Mouse (Mus musculus) embryonic facial prominence, embryonic 13.5 days (tissue): ENCODE results near the gene Apba1. TPM values are rescaled to one million over a fixed set of nuclear protein-coding genes. Genes with fewer than 3 reads are reported as not detected.
A peak's percentile ranks its signal among the peaks of the same experiment; 100 is the strongest.

ENCODE experiments used
- ATAC-seq: fragments of 200-750 bp; cut with Nextera tagmentation; 2 replicates; pipeline ENCODE4 v1.8.0; 2017; ENCODE audit warnings: low read depth; ENCODE audit not compliant: insufficient number of reproducible peaks, insufficient read depth, low FRiP score, low TSS enrichment
- H3K27ac ChIP-seq: fragments of 300-500 bp; sonication (generic); 2 replicates; pipeline ENCODE4 v1.5.1; 2015; ENCODE audit warnings: moderate library complexity, mild to moderate bottlenecking, inconsistent platforms
- H3K27me3 ChIP-seq: fragments of 300-500 bp; sonication (generic); 2 replicates; pipeline ENCODE4 v1.6.1; 2015; ENCODE audit warnings: mild to moderate bottlenecking, inconsistent platforms
- H3K36me3 ChIP-seq: fragments of 300-500 bp; sonication (generic); 2 replicates; pipeline ENCODE4 v1.6.1; 2015; ENCODE audit warnings: mild to moderate bottlenecking, inconsistent platforms
- H3K4me1 ChIP-seq: fragments of 300-500 bp; sonication (generic); 2 replicates; pipeline ENCODE4 v1.6.1; 2015; ENCODE audit warnings: inconsistent platforms
- H3K4me2 ChIP-seq: fragments of 300-500 bp; sonication (generic); 2 replicates; pipeline ENCODE4 v1.6.1; 2015; ENCODE audit warnings: moderate library complexity, mild to moderate bottlenecking, inconsistent platforms
- H3K4me3 ChIP-seq: fragments of 300-500 bp; sonication (generic); 2 replicates; pipeline ENCODE4 v1.5.1; 2015; ENCODE audit warnings: mild to moderate bottlenecking, inconsistent platforms
- H3K9ac ChIP-seq: fragments of 300-500 bp; sonication (generic); 2 replicates; pipeline ENCODE4 v1.6.1; 2015; ENCODE audit warnings: mild to moderate bottlenecking, inconsistent platforms
- H3K9me3 ChIP-seq: fragments of 300-500 bp; sonication (generic); 2 replicates; pipeline ENCODE4 v1.6.1; 2016; ENCODE audit warnings: inconsistent platforms
- WGBS: fragments of 180-500 bp; shearing (Covaris S2); methylation state at CpG from one replicate; pipeline ENCODE4 v1.1.7; 2015; ENCODE audit warnings: mixed read lengths; 5-methylcytosine and 5-hydroxymethylcytosine counted together
- polyA plus RNA-seq: library from polyadenylated mRNA; unstranded; fragments of >200 nt; fragmentation: Nextera tagmentation; extraction: Ambion mirVana; gene quantifications from 2 replicates; pipeline ENCODE4 v1.2.1, GENCODE M21; 2015

Gene Apba1
- polyA plus RNA-seq, 1 experiment from 2014 or later: 0.94 TPM

DNA sequence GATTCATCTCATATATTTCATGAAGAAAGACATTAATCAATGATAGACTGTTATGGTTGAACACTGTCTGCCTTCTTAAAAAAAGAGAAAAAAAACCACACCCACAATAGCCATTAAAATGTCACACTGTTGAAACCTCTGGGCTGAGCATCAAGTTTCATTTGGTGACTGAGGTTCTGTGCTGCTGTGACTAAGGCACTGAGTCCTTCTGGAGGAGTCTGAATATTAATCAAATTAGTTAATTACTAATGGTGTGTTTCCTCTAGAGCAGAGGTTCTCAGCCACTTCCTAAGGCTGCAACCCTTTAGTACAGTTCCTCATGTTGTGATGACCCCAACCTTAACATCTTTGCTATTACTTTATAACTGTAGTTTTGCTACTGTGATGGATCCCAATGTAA, 20.4 kb downstream of the Apba1 start:
- no peak overlapping the region for H3K4me3 ChIP-seq
- no peak overlapping the region for H3K27ac ChIP-seq
- no peak overlapping the region for H3K4me2 ChIP-seq
- no peak for ATAC-seq
- no peaks in the 10 kb centered on the region for H3K36me3 ChIP-seq
- no peaks in the 10 kb centered on the region for H3K27me3 ChIP-seq
- no peaks in the 10 kb centered on the region for H3K9me3 ChIP-seq
- 0 out of 2 replicates have a peak, but pooled peaks cover 4% of the 10 kb centered on the region for H3K4me1 ChIP-seq
- H3K9ac ChIP-seq: no peak overlapping the region

DNA sequence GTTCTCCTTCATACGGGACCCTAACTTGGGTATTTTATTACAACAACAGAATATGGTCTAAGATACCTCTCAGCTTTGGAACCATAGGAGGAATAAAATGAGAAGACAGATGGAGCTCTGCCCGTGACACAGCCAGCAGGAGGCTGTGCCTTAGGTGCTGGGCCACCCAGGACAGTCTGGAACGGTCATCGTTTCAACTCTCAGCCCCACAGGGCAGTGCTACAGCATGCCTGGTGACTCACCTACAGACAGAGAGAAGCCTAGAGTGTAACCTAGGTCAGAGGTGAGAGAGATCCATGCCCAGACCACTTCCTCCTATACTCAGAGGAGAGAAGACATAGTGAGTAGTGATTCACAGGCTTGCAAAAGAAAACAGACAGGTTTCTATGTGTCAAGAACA, 21.4 kb downstream of the Apba1 start:
- H3K36me3 ChIP-seq: no peaks in the 10 kb centered on the region
- WGBS: 84% methylated on average over 4 of the region's 4 CpGs
- no peaks in the 10 kb centered on the region for H3K27me3 ChIP-seq
- no peak overlapping the region for H3K9ac ChIP-seq
- no peak for ATAC-seq
- no peaks in the 10 kb centered on the region for H3K9me3 ChIP-seq
- H3K4me2 ChIP-seq: no peak overlapping the region
- H3K4me1 ChIP-seq: 0 out of 2 replicates have a peak, but pooled peaks cover 4% of the 10 kb centered on the region
- H3K27ac ChIP-seq: no peak overlapping the region
- no peak overlapping the region for H3K4me3 ChIP-seq

DNA sequence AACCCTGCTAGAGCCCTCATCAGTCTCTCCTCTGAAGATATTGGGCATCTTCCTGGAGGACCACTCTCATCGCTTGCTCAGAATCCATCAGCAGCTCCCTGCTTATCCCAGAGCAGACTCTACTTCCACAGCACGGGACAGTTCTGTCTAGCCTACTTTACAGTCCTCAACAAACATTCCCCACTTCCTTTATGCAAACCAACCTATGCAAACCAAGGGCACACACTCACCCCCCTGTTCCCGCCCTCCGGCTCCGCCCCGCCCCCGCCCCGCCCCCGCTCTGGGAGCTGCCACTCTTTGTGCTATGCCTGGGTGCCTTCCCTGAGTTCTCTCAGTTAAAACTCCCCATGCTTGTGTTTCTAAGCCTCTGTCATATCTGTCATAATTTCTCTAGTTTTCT, 23.3 kb downstream of the Apba1 start:
- Histone ChIP-seq H3K27ac (no peak overlapping the region), H3K36me3 (no peaks in the 10 kb centered on the region), H3K9me3 (no peaks in the 10 kb centered on the region), H3K9ac (no peak overlapping the region), H3K4me1 (0 out of 2 replicates have a peak, but pooled peaks cover 4% of the 10 kb centered on the region), H3K4me3 (no peak overlapping the region), H3K4me2 (peak overlapping the region; percentile 43), H3K27me3 (no peaks in the 10 kb centered on the region)
- no peak for ATAC-seq
- WGBS: 10% methylated on average over 9 of the region's 9 CpGs

DNA sequence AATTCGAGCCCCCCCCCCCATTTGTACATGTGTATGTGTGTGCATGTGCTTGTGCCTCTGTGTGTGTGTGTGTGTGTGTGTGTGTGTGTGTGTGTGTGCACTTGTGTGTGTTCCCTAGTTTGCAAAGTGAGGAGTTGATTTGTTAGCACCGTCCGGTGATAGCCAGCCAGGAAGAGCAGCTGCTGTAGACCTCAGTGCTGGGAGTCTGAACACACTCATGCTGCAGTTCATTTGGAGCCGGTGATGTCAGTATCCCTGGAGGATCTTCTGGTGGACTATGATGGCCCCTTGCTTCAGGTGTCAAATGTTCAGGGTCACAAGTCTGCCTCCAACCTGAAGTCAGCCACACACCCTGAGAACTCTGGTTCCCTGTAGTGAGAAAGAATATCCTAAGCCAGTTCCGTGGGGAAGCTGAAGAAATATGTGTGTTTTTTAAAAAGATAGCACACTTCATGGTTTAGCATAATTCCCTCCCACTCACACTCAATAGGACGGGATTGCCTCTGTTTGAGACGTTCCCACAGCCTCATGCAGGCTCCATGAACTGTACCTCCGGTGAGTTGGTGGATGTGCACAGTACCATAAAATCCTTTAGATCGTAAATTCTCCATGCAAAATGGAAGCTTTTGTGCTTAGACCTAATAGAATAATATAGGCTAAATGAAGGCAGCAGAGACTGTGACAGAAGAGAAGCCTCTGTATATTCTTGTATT, 29.9 kb downstream of the Apba1 start:
- Histone ChIP-seq H3K27ac (no peak overlapping the region), H3K4me1 (no peaks in the 10 kb centered on the region), H3K27me3 (no peaks in the 10 kb centered on the region), H3K4me2 (no peak overlapping the region), H3K9me3 (no peaks in the 10 kb centered on the region), H3K9ac (no peak overlapping the region), H3K36me3 (no peaks in the 10 kb centered on the region), H3K4me3 (no peak overlapping the region)
- WGBS: 75% methylated on average over 9 of the region's 9 CpGs
- no peak for ATAC-seq

DNA sequence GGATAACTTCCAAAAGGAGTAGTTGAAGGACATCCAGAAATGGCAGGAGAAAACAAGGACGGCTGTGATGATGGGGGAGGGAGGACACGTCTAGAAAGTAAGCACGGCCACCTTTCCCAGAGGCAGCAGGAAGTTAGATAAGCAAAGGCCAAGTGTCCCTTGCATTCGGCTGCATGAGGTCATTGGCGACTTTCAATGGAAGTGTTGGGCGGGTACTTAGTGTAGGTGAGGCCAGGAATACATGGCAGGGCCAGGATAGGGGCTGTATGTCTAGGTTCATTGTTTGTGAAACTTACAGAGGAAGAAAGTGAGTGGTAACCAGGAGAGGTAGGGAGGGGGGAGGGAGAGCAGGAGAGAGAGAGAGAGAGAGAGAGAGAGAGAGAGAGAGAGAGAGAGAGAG, 33.0 kb downstream of the Apba1 start:
- Histone ChIP-seq H3K4me2 (no peak overlapping the region), H3K4me1 (no peaks in the 10 kb centered on the region), H3K27me3 (no peaks in the 10 kb centered on the region), H3K27ac (no peak overlapping the region), H3K9ac (no peak overlapping the region), H3K4me3 (no peak overlapping the region), H3K36me3 (no peaks in the 10 kb centered on the region), H3K9me3 (no peaks in the 10 kb centered on the region)
- WGBS: 73% methylated on average over 6 of the region's 6 CpGs
- ATAC-seq: no peak

DNA sequence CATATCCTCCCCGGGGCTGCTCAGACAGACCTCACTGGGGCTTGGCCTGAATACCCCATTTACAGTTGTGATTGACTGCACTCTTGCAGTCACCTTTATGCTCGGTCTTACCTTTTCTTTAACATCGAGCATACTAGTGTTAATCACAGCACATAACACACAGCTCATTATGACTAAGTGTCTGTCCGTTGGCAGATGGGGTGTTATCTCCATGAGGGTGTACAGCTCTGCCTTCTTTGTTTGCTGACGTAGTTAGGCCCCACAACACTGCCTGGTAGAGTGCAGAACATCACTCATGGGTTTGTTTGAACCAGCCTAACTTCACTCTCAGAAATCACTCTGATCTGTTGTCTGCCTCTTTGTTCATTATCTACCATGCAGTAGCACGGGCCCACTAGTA, 33.9 kb downstream of the Apba1 start:
- Histone ChIP-seq H3K4me1 (no peaks in the 10 kb centered on the region), H3K27ac (no peak overlapping the region), H3K4me3 (no peak overlapping the region), H3K9ac (no peak overlapping the region), H3K27me3 (no peaks in the 10 kb centered on the region), H3K4me2 (no peak overlapping the region), H3K9me3 (no peaks in the 10 kb centered on the region), H3K36me3 (no peaks in the 10 kb centered on the region)
- 92% methylated on average over 6 of the region's 6 CpGs for WGBS
- no peak for ATAC-seq

DNA sequence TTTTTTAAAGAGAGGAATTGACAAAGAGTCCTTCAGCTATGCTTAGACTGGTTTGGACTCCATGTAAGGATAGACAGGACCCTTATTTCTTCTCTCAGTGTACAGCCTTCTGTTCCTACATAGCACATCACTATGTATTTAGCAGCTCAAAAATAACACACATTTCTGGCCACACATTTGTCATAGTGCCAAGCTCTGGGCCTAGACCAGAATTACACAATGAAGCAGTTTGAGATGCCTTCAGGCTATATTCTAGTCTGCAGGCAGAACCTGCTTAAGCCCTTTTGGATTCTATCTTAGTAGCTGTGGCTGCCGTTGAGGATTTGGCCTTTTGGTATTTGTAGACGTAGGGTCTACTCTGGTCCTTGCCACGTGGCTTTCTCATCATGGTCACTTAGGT, 35.8 kb downstream of the Apba1 start:
- H3K4me2 ChIP-seq: no peak overlapping the region
- H3K27me3 ChIP-seq: no peaks in the 10 kb centered on the region
- no peak overlapping the region for H3K4me3 ChIP-seq
- H3K9ac ChIP-seq: no peak overlapping the region
- 67% methylated on average over 3 of the region's 3 CpGs for WGBS
- no peaks in the 10 kb centered on the region for H3K9me3 ChIP-seq
- H3K27ac ChIP-seq: no peak overlapping the region
- H3K36me3 ChIP-seq: no peaks in the 10 kb centered on the region
- H3K4me1 ChIP-seq: no peaks in the 10 kb centered on the region
- ATAC-seq: no peak

DNA sequence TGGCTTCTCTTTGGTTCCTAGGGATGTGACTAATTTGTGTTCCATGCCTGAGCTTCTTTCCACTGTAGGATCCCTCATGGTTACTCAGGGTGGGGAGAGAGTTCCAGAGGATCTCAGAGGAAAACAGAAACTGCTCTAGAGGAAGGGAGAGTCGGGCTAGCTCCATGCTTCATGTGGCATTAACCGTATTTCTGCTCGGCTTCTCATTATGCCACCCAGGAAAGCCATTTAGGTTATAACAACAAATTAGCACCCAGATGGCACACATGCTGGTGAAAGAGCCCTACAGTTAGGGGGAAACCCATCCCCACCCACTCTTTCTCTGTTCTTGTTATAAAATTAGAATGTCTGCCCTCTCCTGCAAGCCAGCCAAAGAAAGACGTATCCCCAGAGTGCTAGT, 36.5 kb downstream of the Apba1 start:
- no peak overlapping the region for H3K4me2 ChIP-seq
- no peak overlapping the region for H3K27ac ChIP-seq
- no peaks in the 10 kb centered on the region for H3K4me1 ChIP-seq
- no peaks in the 10 kb centered on the region for H3K36me3 ChIP-seq
- H3K27me3 ChIP-seq: no peaks in the 10 kb centered on the region
- no peak for ATAC-seq
- WGBS: 82% methylated on average over 4 of the region's 4 CpGs
- no peak overlapping the region for H3K4me3 ChIP-seq
- H3K9me3 ChIP-seq: no peaks in the 10 kb centered on the region
- no peak overlapping the region for H3K9ac ChIP-seq

DNA sequence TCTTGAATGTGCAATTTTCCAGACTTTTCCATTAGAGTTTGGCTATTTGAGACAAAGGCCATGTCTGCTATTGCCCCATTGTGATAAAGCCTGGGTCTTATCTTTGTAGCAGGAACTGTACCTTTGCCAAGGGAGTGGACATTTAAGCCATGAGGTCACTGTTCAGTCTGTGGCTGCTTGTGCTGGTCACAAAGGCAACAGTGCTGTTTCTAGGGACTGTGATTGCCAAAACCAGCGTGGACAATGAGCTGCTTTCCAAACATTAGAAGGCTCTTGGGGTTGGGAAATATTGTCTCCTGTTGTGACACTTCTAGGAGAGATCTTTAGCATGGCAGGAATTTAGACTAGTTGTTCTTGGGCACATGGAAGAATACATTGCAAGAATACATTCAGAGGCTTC, 42.5 kb downstream of the Apba1 start:
- Histone ChIP-seq H3K4me2 (no peak overlapping the region), H3K27me3 (no peaks in the 10 kb centered on the region), H3K4me1 (no peaks in the 10 kb centered on the region), H3K9me3 (no peaks in the 10 kb centered on the region), H3K36me3 (no peaks in the 10 kb centered on the region), H3K27ac (no peak overlapping the region), H3K9ac (no peak overlapping the region), H3K4me3 (no peak overlapping the region)
- WGBS: 83% methylated on average over 1 of the region's 1 CpGs
- no peak for ATAC-seq

DNA sequence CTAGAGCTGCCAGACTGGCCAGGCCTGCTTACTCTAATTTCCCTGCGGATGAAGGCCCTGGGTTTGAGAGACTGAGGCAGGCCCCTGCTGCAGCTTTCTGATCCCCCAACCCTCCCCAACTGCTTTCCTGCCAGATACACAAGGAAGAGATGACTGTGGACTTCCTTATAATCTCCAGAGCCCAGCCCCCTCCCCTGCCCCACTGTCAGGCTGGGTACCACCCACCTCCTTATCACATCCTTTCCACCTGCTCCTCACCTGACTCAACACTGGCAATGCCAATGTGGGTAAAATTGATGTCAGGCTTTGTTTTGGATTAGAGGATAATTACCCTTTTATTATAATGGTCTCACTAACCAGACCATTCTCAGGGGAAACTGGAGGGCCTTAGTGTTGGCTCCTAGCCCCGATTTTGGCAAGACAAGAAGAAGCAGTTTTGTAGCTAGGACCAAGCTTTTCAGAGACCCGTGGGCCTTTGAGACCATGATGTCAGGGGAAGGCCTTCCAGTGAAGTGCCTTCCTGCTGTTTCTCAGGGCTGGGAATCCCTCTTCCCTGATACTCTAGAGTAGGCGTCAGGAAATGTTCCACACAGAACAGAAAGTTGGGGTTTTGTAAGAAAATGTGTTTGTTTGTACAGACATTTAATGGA, 44.7 kb downstream of the Apba1 start:
- H3K4me2 ChIP-seq: no peak overlapping the region
- H3K9ac ChIP-seq: no peak overlapping the region
- H3K27me3 ChIP-seq: no peaks in the 10 kb centered on the region
- H3K9me3 ChIP-seq: no peaks in the 10 kb centered on the region
- H3K4me1 ChIP-seq: no peaks in the 10 kb centered on the region
- ATAC-seq: no peak
- H3K27ac ChIP-seq: no peak overlapping the region
- H3K36me3 ChIP-seq: no peaks in the 10 kb centered on the region
- no peak overlapping the region for H3K4me3 ChIP-seq
- WGBS: 73% methylated on average over 4 of the region's 4 CpGs

DNA sequence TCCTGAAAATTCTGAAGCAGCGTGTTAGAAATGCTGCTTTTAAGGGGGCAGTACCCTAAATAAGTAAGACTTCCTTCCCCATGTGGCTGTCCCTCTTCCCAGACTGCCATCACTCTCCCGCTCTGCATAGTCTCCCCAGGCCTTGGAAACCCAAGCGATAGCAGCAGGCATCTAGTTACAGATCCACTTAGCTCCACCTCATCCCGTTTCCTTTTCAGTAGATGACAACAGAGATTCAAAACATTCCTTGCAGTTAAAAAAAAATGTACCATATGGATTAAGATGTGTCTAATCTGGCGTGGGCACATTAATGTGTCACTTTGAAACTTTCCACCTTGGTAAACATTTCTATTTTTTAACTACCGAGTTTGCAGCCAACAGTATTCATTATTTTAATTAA, 48.1 kb downstream of the Apba1 start:
- ATAC-seq: no peak
- no peaks in the 10 kb centered on the region for H3K36me3 ChIP-seq
- no peak overlapping the region for H3K4me2 ChIP-seq
- no peaks in the 10 kb centered on the region for H3K27me3 ChIP-seq
- H3K9me3 ChIP-seq: no peaks in the 10 kb centered on the region
- 24% methylated on average over 6 of the region's 6 CpGs for WGBS
- H3K4me1 ChIP-seq: no peaks in the 10 kb centered on the region
- H3K4me3 ChIP-seq: no peak overlapping the region
- H3K27ac ChIP-seq: no peak overlapping the region
- H3K9ac ChIP-seq: no peak overlapping the region

DNA sequence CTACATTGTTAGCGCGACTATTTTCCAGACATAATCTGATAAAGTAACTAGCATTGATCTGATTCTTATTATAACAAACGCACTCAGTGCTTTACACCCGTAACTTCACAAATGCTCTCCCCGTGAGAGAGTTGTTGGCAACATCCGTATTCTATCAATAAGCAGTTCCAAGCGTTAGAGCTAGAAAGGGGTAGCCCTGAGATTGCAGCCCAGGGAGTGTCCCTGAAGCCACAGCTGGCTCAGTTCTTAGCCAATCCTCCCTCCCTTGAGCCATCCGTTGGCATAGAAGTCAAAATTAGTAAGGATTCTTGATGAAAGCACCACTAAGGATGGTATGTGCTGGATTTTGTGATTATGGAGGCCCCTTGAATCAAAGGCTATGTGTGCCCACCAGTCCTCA, 48.7 kb downstream of the Apba1 start:
- Histone ChIP-seq H3K36me3 (no peaks in the 10 kb centered on the region), H3K4me3 (no peak overlapping the region), H3K9ac (no peak overlapping the region), H3K27me3 (no peaks in the 10 kb centered on the region), H3K4me1 (no peaks in the 10 kb centered on the region), H3K4me2 (no peak overlapping the region), H3K9me3 (no peaks in the 10 kb centered on the region), H3K27ac (no peak overlapping the region)
- ATAC-seq: no peak
- 49% methylated on average over 8 of the region's 8 CpGs for WGBS
